Mouse (Mus musculus) embryonic facial prominence, embryonic 15.5 days (tissue): ENCODE measurements around the gene Pik3cg. TPM values are rescaled to one million over a fixed set of nuclear protein-coding genes. Genes with fewer than 3 reads are reported as not detected.

Experiments used
- polyA plus RNA-seq: library from polyadenylated mRNA; unstranded; fragments of >200 nt; fragmentation: Nextera tagmentation; extraction: Ambion mirVana; gene quantifications from 2 replicates; pipeline ENCODE4 v1.2.1, GENCODE M21; 2015

The Pik3cg gene
- polyA plus RNA-seq, 1 experiment from 2014 or later, result 2.8 TPM

Other genes starting within 250 kb of the Pik3cg start
- 30.4 and 36.2 TPM in 2 replicates for gene Prkar2b, start 147.4 kb downstream of the Pik3cg start, polyA plus RNA-seq
- gene Ccdc71l, start 170.0 kb upstream of the Pik3cg start, polyA plus RNA-seq, result 4.4 and 5.0 TPM in 2 replicates